Mouse (Mus musculus): ENCODE data around the gene Lmbr1l. TPM values are rescaled to one million over a fixed set of nuclear protein-coding genes. Genes with fewer than 3 reads are reported as not detected.
A peak's percentile ranks its signal among the peaks of the same experiment; 100 is the strongest.

The Lmbr1l gene
- 36.1 and 50.2 TPM in 2 replicates for polyA plus RNA-seq (2012; rRNA removed)

DNA sequence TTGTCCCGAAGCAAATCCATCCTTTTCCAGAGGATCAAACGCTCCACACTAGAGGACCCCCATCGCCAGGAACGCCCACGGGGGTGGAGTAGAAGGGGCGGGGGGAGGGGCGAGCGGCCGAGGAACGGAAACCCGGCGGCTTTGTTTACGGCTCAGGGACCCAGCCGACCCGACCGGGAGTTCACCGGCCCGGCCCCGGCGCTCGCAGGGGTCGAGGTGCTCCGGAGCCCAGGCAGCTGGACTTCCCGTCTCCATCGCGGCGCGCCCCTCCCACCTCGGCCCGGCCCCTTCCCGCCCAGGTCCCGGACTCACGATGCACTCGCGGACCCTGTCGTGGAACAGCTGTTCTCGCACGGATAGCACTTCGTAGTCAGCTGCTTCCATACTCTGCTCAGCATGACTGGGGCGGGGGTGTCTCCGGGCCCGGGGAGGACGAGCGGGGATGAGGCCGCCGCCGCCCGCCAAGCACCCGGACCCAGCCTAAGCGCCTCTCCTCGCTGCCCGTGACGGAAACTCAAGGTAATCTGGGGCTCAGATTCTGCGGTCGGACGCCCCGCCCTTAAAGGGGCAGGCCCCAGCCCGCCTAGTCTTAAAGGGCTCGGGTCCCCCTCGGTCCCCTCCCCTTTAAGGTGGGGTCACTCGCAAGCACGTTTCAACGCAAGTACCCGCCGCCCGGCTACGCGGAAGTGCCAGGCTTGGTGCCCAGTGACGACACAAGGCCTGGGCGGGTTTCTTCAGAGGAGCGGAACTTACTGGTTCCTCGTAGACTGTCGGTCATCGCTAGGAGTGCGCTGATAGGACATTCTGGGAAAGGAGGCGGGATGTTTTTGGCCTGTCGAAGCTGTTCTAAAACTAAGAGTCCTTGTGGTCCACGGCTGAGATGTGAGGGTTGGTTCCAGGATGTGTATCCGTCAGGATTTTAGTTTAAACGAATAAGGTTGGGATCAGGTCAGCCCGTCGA, at the start of gene Lmbr1l:
Lmbr1l (minus strand) TSS at position 694 of the 961 bp plus-strand sequence.
- TF ChIP-seq POLR2A (IDR thresholded peaks at IDR 0.05; ENCODE audit: low read depth, low read length) (peak; percentile 24), CTCF (conservative IDR thresholded peaks at IDR 0.05; ENCODE audit: insufficient read depth, insufficient read length, low read depth, low read length) (no peak)
- no peaks in the 10 kb centered on the region for H3K36me3 ChIP-seq (ENCODE audit: control insufficient read depth, insufficient read depth, low read length)
- WGBS = under 1% methylated on average over 82 of the region's 82 CpGs
- peak; percentile 100 for DNase-seq
- no peaks in the 10 kb centered on the region for H3K27me3 ChIP-seq (replicated peaks; ENCODE audit: control insufficient read depth, insufficient read depth, low read length)
- H3K4me3 ChIP-seq (ENCODE audit: insufficient read depth, low read depth, low read length) = peak within 1 kb of the TSS; percentile 99
- peak within 1 kb of the TSS; percentile 97 for H3K27ac ChIP-seq (ENCODE audit: insufficient read depth, low read depth, low read length)
- H3K4me1 ChIP-seq (ENCODE audit: control insufficient read depth, insufficient read depth, low read length) = peaks cover 27% of the 10 kb centered on the region

DNA sequence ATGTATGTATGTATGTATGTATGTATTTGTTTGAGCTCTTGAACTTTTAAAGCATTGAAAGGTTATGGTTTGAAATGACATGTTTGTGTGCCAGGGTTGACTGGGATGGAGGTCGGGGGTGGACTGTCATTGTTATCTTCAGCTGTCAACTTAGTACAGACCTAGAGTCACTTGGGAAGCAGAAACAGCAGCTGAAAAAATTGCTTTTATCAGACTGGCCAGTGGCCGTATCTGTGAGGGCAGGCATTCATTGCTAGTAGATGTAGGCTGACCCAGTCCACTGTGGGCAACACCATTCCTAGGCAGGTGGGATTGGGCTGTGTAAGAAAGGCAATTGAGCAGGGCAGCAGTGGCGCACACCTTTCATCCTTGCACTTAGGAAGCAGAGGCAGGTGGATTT, 41.5 kb upstream of the Lmbr1l start:
- TF ChIP-seq CTCF (conservative IDR thresholded peaks at IDR 0.05; ENCODE audit: insufficient read depth, insufficient read length, low read depth, low read length) (no peak), POLR2A (IDR thresholded peaks at IDR 0.05; ENCODE audit: low read depth, low read length) (no peak)
- 94% methylated on average over 3 of the region's 3 CpGs for WGBS

DNA sequence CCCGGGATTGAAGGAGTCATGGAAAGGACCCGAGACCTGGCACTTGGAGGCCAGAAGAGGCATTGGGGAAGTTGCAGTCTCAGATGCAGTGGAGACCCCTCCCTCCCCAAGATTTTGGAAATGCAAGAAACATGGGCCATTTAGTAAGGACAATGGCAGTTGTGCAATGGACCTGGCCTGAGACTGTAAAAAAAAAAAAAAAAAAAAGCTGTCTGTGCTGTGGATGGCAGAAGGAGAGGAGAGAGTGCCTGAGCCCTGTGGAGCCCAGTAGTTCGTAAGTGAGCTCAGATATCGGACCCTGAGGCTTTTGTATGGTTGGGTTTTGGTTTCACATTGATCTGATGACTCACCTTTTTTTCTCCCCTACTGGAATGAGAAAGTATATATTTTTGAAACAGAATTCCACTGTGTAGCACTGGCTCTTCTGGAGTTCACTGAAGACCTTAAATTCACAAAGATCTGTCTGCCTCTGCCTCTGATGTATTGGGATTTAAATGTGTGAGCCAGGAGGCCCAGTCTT, 40.9 kb upstream of the Lmbr1l start:
- Histone ChIP-seq H3K27ac (ENCODE audit: insufficient read depth, low read depth, low read length) (no peak overlapping the region), H3K4me1 (ENCODE audit: control insufficient read depth, insufficient read depth, low read length) (no peaks in the 10 kb centered on the region; the same call in 1 of the 2 replicates), H3K4me3 (ENCODE audit: insufficient read depth, low read depth, low read length) (no peak overlapping the region), H3K36me3 (ENCODE audit: control insufficient read depth, insufficient read depth, low read length) (no peaks in the 10 kb centered on the region), H3K27me3 (replicated peaks; ENCODE audit: control insufficient read depth, insufficient read depth, low read length) (no peaks in the 10 kb centered on the region)
- WGBS = 95% methylated on average over 4 of the region's 4 CpGs
- TF ChIP-seq CTCF (conservative IDR thresholded peaks at IDR 0.05; ENCODE audit: insufficient read depth, insufficient read length, low read depth, low read length) = no peak
- TF ChIP-seq POLR2A (IDR thresholded peaks at IDR 0.05; ENCODE audit: low read depth, low read length) = no peak
- no peak for DNase-seq

More for the DNA sequence above, 41.5 kb upstream of the Lmbr1l start:
- Histone ChIP-seq H3K4me3 (ENCODE audit: insufficient read depth, low read depth, low read length) (no peak overlapping the region), H3K36me3 (ENCODE audit: control insufficient read depth, insufficient read depth, low read length) (no peaks in the 10 kb centered on the region), H3K27me3 (replicated peaks; ENCODE audit: control insufficient read depth, insufficient read depth, low read length) (no peaks in the 10 kb centered on the region), H3K27ac (ENCODE audit: insufficient read depth, low read depth, low read length) (no peak overlapping the region), H3K4me1 (ENCODE audit: control insufficient read depth, insufficient read depth, low read length) (no peaks in the 10 kb centered on the region)
- no peak for DNase-seq

DNA sequence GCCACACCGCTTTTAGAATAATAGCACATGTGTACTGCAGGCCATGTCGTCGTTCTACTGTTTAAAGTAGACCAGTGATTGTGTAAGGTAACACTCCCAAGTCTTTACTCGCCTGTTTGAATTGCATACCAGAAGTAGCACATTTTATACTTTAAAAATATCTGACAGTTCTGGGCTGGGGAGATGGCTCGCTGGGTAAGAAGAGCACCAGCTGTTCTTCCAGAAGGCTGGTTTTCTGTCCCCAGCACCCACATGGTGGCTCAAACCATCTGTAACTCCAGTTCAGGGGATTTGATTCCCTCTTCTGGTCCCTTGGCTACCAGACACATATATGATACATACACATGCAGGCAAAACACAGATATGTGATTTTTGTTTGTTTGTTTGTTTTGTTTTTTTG, 39.4 kb upstream of the Lmbr1l start:
- Histone ChIP-seq H3K36me3 (ENCODE audit: control insufficient read depth, insufficient read depth, low read length) (no peaks in the 10 kb centered on the region), H3K27ac (ENCODE audit: insufficient read depth, low read depth, low read length) (no peak overlapping the region), H3K27me3 (replicated peaks; ENCODE audit: control insufficient read depth, insufficient read depth, low read length) (no peaks in the 10 kb centered on the region), H3K4me3 (ENCODE audit: insufficient read depth, low read depth, low read length) (no peak overlapping the region), H3K4me1 (ENCODE audit: control insufficient read depth, insufficient read depth, low read length) (no peaks in the 10 kb centered on the region; the same call in 1 of the 2 replicates)
- WGBS = 84% methylated on average over 5 of the region's 5 CpGs
- no peak for TF ChIP-seq POLR2A (IDR thresholded peaks at IDR 0.05; ENCODE audit: low read depth, low read length)
- TF ChIP-seq CTCF (conservative IDR thresholded peaks at IDR 0.05; ENCODE audit: insufficient read depth, insufficient read length, low read depth, low read length) = no peak
- DNase-seq = no peak

GRCm38 (mm10) chr15:98956000-98956399, 38.0 kb upstream of the Lmbr1l start:
- H3K4me1 ChIP-seq (ENCODE audit: control insufficient read depth, insufficient read depth, low read length) = no peaks in the 10 kb centered on the region; the same call in 1 of the 2 replicates
- DNase-seq = no peak
- 96% methylated on average over 4 of the region's 4 CpGs for WGBS
- no peaks in the 10 kb centered on the region for H3K27me3 ChIP-seq (replicated peaks; ENCODE audit: control insufficient read depth, insufficient read depth, low read length)
- H3K27ac ChIP-seq (ENCODE audit: insufficient read depth, low read depth, low read length) = no peak overlapping the region
- no peaks in the 10 kb centered on the region for H3K36me3 ChIP-seq (ENCODE audit: control insufficient read depth, insufficient read depth, low read length)
- TF ChIP-seq POLR2A (IDR thresholded peaks at IDR 0.05; ENCODE audit: low read depth, low read length) (no peak), CTCF (conservative IDR thresholded peaks at IDR 0.05; ENCODE audit: insufficient read depth, insufficient read length, low read depth, low read length) (no peak)
- H3K4me3 ChIP-seq (ENCODE audit: insufficient read depth, low read depth, low read length) = no peak overlapping the region

GRCm38 (mm10) chr15:98955324-98955723, 37.3 kb upstream of the Lmbr1l start:
- DNase-seq = no peak
- Histone ChIP-seq H3K4me3 (ENCODE audit: insufficient read depth, low read depth, low read length) (no peak overlapping the region), H3K4me1 (ENCODE audit: control insufficient read depth, insufficient read depth, low read length) (no peaks in the 10 kb centered on the region; the same call in 1 of the 2 replicates), H3K27me3 (replicated peaks; ENCODE audit: control insufficient read depth, insufficient read depth, low read length) (no peaks in the 10 kb centered on the region), H3K27ac (ENCODE audit: insufficient read depth, low read depth, low read length) (no peak overlapping the region), H3K36me3 (ENCODE audit: control insufficient read depth, insufficient read depth, low read length) (no peaks in the 10 kb centered on the region)
- WGBS = 91% methylated on average over 4 of the region's 4 CpGs
- TF ChIP-seq POLR2A (IDR thresholded peaks at IDR 0.05; ENCODE audit: low read depth, low read length) (no peak), CTCF (conservative IDR thresholded peaks at IDR 0.05; ENCODE audit: insufficient read depth, insufficient read length, low read depth, low read length) (no peak)

All from kidney, adult 2 months (tissue).